Mouse (Mus musculus) erythroblast, adult 5-6 weeks (primary cell): ENCODE data around the gene Lurap1l. TPM values are rescaled to one million over a fixed set of nuclear protein-coding genes. Genes with fewer than 3 reads are reported as not detected.

Source experiments
- ATAC-seq: replicated peaks from 2 replicates; pipeline ENCODE4 v1.8.0; 2016; ENCODE audit warnings: moderate number of reproducible peaks, mild to moderate bottlenecking, moderate TSS enrichment, inconsistent platforms; ENCODE audit not compliant: poor library complexity, low FRiP score, severe bottlenecking
- total RNA-seq, 2 experiments: library from RNA; stranded (forward) in 1 of 2; stranded (reverse) in 1 of 2; fragments of 150-400 nt in 1 of 2; fragments of 200-764, 138-1000 nt in 1 of 2; gene quantifications; 2 replicates each; pipeline versions ENCODE4 v1.2.3 to v1.2.4; 2015 to 2017; ENCODE audit warnings: low replicate concordance in 2 of 2

Gene Lurap1l
- total RNA-seq (2015; ENCODE audit: low replicate concordance), result not detected in 2 replicates
- total RNA-seq (2017; ENCODE audit: low replicate concordance), result not detected in 2 replicates

GRCm38 (mm10) chr4:80910481-80910870 is at the start of gene Lurap1l:
Gene Lurap1l (plus strand): TSS chr4:80910646.
- no peak for ATAC-seq

DNA sequence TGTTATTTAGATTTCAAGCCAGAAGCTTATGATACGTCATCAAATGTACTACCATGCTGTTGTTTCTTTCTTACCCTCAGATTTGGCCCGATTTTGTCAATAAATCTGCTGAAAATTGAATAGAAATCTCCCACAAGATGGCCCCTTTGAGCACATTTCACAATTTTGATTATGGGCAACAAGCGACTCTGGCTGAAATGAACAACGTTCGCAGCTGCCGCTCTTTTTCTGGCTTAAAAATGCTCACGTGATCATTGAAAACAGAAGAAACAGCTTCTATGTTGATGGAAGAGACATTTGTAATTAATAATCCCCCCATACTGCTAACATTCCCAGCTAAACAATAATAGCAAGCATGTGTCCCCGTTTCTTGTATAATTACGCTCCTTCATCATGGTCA is 47.5 kb upstream of the Lurap1l start:
- ATAC-seq, result no peak

DNA sequence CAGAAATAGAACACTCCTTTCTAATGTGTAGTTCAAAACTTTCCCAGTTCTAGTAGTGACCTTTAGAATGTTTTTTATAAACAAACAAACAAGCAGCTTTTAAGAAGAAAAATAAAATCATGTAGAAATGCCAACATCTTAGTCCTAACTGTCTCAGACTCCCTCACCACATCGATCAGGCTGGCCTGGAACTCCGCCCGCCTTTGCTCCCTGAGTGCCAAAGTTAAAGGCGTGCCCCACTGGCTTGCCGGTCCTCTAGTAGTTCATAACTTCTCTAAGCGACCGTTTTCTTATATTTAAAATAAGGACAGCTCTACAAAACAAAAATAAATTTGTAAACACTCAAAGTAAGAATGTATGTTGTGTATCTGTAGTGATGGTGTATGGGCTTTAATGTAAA is 46.5 kb upstream of the Lurap1l start:
- ATAC-seq, result no peak

DNA sequence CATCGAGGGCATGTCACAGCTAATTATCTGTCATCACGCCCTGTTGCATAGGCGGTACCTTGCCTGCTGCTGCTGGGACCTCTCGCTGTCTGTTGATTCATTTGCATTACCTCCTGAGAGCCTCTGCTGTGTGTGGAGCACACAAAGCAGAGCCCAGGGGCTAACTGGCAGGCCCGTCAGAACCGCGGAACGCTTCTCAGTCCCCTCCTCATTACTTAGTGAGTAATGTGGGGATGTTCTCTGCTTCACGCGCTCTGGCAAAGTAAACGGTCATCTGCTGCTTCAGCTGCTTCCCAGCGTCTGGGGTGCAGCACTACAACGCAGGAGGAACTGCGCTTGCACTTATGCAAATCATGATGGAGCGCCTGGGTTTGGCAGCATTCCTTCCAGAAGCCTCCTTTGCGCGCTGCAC is 45.9 kb upstream of the Lurap1l start:
- no peak for ATAC-seq

DNA sequence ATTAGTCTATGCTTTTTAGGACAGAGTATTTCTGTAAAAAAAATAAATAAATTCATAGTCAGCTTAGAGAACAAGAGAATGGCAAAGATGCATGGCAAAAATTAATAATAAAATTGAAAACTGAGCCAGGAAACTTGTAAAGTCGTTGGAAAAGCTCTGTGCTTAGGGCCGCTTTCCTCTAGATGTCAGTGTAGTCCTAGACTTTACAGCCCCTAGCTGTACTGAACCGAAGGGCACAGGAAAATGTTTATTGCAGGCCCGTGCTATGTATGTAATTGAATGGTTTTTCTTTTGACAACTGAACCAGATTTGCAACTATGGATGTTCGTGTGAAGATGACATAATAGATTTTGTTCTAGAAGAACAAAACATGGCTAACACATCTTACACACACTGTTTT is 44.4 kb upstream of the Lurap1l start:
- no peak for ATAC-seq

- ATAC-seq, result no peak
These were observed 40.8 kb upstream of the Lurap1l start for GRCm38 (mm10) chr4:80869598-80869997.

DNA sequence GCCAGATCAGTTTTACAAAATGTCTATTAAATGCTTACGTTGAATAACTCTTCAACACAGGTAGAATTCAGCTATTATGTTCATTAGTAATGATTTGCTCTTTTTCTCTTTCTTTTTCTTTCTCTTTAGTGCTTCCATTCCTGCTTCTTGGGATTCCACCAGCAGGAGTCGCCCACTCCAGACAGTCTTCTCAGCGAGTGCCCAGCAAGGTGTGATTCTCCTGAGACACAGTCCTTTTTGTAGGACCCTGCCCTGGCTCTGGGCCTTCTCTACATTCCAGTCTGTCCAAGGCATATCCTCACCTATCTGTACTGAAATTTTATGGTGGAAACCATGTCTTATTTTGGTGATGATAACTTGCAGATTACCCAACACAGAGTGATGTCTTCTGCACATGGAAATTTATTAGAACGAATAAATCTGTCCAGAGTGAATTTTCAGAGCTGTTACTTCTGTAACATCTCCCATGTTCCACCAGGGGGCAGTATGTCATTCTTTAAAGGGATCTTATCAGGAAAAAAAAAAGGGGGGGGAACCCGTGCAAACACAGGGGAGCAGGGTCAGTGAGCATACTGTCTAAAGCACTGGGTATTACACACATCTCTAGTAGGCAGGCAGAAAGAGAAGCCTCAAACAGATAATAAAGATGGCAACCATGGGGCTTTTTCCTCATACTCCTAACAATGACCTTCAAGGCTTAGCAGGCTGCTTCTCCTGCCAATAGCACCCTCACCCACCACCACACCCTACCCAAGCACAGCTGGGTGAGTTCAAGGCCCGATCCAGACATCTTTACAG is 37.4 kb upstream of the Lurap1l start:
- ATAC-seq, result no peak

- ATAC-seq, result no peak
These were observed 36.2 kb upstream of the Lurap1l start for GRCm38 (mm10) chr4:80874121-80874859.

- ATAC-seq, result no peak
These were observed 35.4 kb upstream of the Lurap1l start for GRCm38 (mm10) chr4:80875055-80875454.

- no peak for ATAC-seq
These were observed 28.3 kb upstream of the Lurap1l start for GRCm38 (mm10) chr4:80881996-80882599.

GRCm38 (mm10) chr4:80886631-80887030 is 23.8 kb upstream of the Lurap1l start:
- ATAC-seq, result no peak

GRCm38 (mm10) chr4:80891004-80891403 is 19.4 kb upstream of the Lurap1l start:
- ATAC-seq, result no peak

DNA sequence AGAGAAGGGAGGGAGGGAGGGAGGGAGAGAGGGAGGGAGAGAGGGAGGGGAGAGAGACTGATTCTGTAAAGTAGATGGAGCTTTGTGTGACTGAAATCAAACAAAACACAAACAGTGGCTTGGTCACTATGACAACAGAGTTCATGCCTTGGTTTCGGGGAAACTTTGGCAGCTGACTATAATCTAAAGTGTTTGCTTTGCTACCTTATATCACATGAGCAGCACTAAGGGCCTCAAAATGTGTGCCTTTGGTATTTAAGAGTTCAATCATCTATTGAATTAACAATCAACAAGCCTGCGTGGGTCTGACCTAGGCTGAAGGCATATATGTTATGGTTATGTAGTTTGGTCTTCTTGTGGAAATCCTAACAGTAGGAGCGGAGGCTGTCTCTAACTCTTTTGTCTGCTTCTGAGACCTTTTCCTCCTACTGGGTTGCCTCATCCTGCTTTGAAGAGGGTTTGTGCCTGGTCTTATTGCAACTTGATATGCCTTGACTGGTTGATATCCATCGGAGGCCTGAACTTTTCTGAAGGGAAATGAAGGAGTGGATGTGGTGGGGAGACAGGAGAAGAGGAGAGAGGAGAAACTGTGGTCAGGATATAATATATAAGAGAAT is 15.1 kb upstream of the Lurap1l start:
- no peak for ATAC-seq

GRCm38 (mm10) chr4:80906726-80907125 is 3.7 kb upstream of the Lurap1l start:
- no peak for ATAC-seq

DNA sequence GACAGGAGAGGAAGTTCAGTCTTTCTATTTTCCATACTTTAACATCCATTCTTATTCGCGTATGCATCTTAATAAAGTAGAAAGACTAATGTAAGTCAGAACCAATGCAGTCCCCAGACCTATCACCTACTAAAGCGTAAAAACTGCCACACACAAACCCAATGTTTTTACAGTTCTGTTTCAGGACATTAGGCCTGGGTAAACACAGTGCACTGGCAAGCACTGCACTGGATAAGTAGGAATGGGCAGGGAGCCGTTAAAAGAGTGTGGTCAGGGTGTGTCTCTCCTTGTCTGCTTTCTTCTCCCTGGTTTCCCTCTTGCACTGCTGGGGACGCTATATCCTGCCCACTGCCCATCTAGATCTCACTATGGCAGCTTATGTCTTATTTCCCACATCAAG is 2.5 kb upstream of the Lurap1l start:
- ATAC-seq, result no peak

DNA sequence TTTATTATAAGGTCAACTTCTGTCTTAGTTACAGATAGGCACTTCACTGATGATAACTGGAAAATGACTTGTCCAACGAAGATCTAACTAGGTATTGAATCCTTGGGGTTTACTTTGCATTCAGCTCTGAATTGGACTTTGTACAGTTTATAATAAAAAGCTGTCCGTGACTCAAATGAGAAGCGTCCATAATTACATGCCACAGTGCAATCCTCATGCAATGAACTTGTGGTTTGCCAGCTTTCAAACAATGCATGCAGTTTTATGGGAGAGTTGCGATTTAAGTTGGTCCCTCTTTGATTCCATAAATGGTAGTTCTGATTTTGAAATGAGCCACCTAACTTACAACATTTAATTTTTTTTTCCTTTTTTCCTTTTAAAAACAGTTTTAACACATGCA is 1.5 kb upstream of the Lurap1l start:
- ATAC-seq, result no peak

- no peak for ATAC-seq
These were observed 640 bp downstream of the Lurap1l start for GRCm38 (mm10) chr4:80910871-80911701.

DNA sequence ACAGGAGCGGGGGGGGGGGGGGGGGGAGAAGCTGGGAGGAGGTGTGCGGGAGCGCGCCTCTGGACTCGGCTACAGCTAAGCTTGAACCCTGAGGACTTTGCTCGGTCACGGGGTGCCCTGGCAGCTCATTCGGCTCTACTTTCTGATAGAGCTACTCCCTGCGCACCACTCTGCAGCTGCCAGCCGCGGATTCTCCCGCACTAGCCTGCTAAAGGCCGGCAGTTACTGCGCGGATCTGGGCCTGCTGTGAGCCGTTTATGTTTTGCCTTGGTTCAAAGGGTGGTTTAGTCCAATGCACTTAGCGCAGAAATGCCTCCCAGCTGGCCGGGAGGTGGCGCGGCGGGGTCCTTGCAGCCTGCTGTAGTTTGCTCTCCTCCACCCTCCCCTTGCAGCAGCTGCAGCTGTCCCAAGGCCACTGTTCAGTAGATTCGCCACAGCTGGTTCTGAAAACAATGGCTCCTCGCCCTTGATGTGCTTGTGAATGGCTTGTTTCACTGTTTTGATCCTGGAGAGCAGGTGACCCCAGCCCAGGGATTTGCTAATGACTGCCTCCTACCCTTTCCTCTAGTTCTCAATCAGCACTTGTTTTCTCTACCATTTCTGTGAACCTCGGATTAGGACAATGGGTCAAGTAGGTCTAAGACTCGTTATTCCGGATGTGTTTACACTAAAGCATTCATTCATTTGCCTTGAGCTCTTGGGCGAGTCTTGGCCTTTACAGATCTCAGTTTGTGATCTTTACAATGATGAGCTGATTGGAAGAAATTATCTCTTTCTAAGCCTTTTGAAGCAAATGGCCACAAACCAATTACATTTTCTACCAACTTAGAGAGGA is 1.5 kb downstream of the Lurap1l start:
- no peak for ATAC-seq

- ATAC-seq, result no peak
These were observed 4.8 kb downstream of the Lurap1l start for GRCm38 (mm10) chr4:80915211-80915610.
